Mouse (Mus musculus): ENCODE measurements around the gene C9. TPM values are rescaled to one million over a fixed set of nuclear protein-coding genes. Genes with fewer than 3 reads are reported as not detected.

The C9 gene
- polyA plus RNA-seq, 1 experiment from 2014 or later = not detected

DNA sequence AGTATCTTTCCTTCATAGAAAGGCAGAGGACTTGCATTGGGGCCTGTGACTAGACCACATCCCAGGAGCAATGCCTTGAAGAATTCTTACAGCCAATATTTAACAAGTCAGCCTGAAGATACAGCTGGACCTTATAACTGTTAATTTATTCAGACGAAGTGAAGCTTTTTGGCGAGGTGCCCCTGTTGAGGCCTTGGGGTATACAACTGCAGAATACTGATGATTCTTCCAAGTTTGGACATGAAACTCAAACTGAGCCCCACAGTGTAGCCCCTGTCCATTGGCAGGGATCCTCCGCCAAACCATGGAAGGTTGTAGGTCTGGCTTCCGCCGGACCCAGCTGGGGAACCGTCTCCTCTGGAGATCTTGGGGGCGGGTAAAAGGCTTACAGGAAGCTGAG lies 12.7 kb upstream of the C9 start:
- H3K4me1 ChIP-seq = no peaks in the 10 kb centered on the region
- H3K27ac ChIP-seq = no peak overlapping the region
- no peaks in the 10 kb centered on the region for H3K9me3 ChIP-seq
- H3K9ac ChIP-seq = no peak overlapping the region
- no peaks in the 10 kb centered on the region for H3K27me3 ChIP-seq
- no peak for ATAC-seq (ENCODE audit: insufficient number of reproducible peaks, low FRiP score, low TSS enrichment, low read depth)
- peaks cover 67% of the 10 kb centered on the region for H3K36me3 ChIP-seq
- WGBS = 68% methylated on average over 7 of the region's 7 CpGs
- H3K4me2 ChIP-seq = no peak overlapping the region
- no peak overlapping the region for H3K4me3 ChIP-seq

DNA sequence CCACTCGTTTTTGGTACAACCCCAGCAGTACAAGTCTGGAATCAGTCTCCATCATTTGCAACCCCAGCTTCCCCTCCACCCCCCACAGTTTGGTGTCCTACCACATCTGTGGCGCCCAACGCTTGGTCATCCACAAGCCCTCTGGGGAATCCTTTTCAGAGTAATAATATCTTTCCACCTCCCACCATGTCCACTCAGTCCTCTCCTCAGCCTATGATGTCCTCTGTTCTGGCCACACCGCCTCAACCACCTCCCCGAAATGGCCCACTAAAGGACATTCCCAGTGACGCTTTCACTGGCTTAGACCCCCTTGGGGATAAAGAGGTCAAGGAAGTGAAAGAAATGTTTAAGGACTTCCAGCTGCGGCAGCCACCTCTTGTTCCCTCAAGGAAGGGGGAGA lies 9.8 kb upstream of the C9 start:
- ATAC-seq (ENCODE audit: insufficient number of reproducible peaks, low FRiP score, low TSS enrichment, low read depth) = no peak
- H3K4me3 ChIP-seq = no peak overlapping the region
- H3K4me2 ChIP-seq = no peak overlapping the region
- H3K4me1 ChIP-seq = no peaks in the 10 kb centered on the region
- peaks cover 60% of the 10 kb centered on the region for H3K36me3 ChIP-seq
- H3K27ac ChIP-seq = no peak overlapping the region
- WGBS = 82% methylated on average over 7 of the region's 7 CpGs
- no peaks in the 10 kb centered on the region for H3K9me3 ChIP-seq
- H3K27me3 ChIP-seq = no peaks in the 10 kb centered on the region
- no peak overlapping the region for H3K9ac ChIP-seq

DNA sequence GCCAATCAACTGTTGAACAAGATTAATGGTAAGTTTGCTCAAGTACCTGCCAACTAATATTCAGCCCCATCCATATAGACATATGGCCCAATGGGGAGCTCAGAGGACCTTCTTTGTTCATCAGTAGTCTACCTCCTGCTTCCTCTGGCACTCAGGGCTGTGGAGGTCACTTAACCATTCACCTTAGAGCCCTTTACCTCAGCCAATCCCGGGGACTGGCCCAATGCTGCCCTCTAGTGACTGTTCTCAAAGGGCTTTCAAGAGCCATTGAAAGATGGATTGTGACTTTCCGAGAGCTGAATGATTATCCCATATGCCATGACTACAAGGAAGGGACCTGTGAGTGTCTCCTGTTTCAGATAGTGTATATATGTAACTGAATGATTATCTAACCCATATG lies 9.4 kb upstream of the C9 start:
- Histone ChIP-seq H3K9me3 (no peaks in the 10 kb centered on the region), H3K27me3 (no peaks in the 10 kb centered on the region), H3K27ac (no peak overlapping the region), H3K4me2 (no peak overlapping the region), H3K4me1 (no peaks in the 10 kb centered on the region), H3K36me3 (peaks cover 58% of the 10 kb centered on the region), H3K9ac (no peak overlapping the region), H3K4me3 (no peak overlapping the region)
- 53% methylated on average over 2 of the region's 2 CpGs for WGBS
- no peak for ATAC-seq (ENCODE audit: insufficient number of reproducible peaks, low FRiP score, low TSS enrichment, low read depth)

DNA sequence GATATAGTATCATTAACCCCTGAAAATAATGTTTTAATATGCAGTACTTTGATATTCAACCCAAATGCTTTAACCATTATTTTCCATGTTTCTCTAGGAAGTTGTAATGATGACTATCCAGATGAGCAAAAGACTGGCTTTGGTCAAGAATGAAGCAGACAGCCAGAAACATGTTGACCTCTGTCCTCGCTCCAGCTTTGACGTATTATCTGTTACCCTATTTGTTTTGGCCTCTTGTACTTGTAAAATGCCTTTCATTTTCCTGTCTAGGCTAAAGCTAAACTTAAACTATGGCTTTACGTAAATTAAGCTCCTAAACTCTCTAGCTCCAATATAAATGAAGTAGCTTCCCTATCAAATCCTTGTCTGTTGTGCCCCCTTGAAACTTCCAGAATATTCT lies 6.4 kb upstream of the C9 start:
- Histone ChIP-seq H3K9me3 (no peaks in the 10 kb centered on the region), H3K4me3 (no peak overlapping the region), H3K27me3 (no peaks in the 10 kb centered on the region), H3K4me2 (no peak overlapping the region), H3K36me3 (peaks cover 42% of the 10 kb centered on the region), H3K27ac (no peak overlapping the region), H3K4me1 (no peaks in the 10 kb centered on the region), H3K9ac (no peak overlapping the region)
- 85% methylated on average over 3 of the region's 3 CpGs for WGBS
- ATAC-seq (ENCODE audit: insufficient number of reproducible peaks, low FRiP score, low TSS enrichment, low read depth) = no peak

DNA sequence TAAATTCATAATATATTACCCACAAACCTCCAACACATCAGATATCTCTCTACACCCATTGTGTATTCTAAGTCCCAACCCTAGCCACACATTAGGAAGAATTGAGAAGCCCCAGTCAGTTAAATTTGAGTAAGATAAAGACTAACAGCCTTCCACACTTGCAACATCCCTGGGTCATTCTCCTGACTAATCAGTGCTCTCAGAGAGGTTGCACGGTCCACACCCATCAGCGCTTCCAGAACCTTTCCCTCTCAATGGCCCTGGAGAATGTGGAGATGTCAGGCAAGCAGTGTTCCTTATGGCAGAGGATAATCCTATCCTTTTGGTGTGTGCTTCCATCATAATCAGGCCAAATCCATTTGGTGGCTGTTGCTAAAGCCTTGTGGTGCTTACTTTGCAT lies 675 bp upstream of the C9 start:
- no peak for ATAC-seq (ENCODE audit: insufficient number of reproducible peaks, low FRiP score, low TSS enrichment, low read depth)

DNA sequence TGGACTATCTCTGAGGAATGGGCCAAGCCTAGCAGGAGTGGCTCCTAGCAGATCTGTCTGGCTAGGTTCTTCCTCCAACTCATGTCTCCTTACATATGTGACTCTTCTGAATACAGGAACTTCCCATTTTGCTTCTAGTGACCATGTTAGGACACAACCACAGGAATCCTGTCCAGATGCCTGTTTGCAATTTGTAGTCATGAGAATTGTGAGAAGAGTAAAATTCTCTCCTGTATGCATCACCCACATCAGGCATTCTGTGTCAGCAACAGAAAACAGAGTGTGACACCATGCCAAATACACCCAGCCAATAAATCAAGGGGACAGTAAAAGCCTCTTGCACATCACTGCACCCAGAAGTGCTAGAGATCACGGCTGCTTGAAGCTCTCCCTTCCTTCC lies 1.1 kb downstream of the C9 start:
- H3K36me3 ChIP-seq = no peaks in the 10 kb centered on the region
- H3K4me2 ChIP-seq = no peak overlapping the region
- 63% methylated on average over 1 of the region's 1 CpGs for WGBS
- no peaks in the 10 kb centered on the region for H3K27me3 ChIP-seq
- no peaks in the 10 kb centered on the region for H3K9me3 ChIP-seq
- no peak for ATAC-seq (ENCODE audit: insufficient number of reproducible peaks, low FRiP score, low TSS enrichment, low read depth)
- H3K27ac ChIP-seq = no peak overlapping the region
- H3K4me1 ChIP-seq = peaks cover 10% of the 10 kb centered on the region; the same call in 1 of the 2 replicates
- H3K4me3 ChIP-seq = no peak overlapping the region
- H3K9ac ChIP-seq = no peak overlapping the region

More for the DNA sequence above, 675 bp upstream of the C9 start:
- no peaks in the 10 kb centered on the region for H3K27me3 ChIP-seq
- 82% methylated on average over 2 of the region's 2 CpGs for WGBS
- 0 out of 2 replicates have a peak, but pooled peaks cover 5% of the 10 kb centered on the region for H3K36me3 ChIP-seq
- no peaks in the 10 kb centered on the region for H3K9me3 ChIP-seq
- H3K4me2 ChIP-seq = no peak overlapping the region
- no peak overlapping the region for H3K9ac ChIP-seq
- no peak overlapping the region for H3K4me3 ChIP-seq
- peaks cover 10% of the 10 kb centered on the region; the same call in 1 of the 2 replicates for H3K4me1 ChIP-seq
- H3K27ac ChIP-seq = no peak overlapping the region

DNA sequence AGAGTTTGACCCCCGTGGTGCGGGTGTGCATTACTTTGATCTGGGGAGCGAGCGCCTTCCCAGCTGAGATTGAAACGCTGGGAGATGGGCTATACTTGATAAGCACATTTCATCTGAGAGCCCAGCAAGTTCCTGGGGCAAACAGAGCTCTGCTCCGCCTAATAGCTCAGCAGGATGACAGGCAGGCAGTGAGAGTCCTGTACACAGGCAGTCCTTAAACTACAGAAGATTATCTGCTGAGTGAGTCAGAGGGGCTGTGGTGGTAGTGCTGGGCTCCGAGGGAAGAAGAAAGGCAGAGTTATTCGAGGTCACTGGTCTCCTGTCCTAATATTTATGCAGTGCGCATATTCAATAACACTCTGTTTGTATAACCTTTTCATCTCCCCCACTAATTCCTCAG lies 3.8 kb downstream of the C9 start:
- H3K36me3 ChIP-seq = no peaks in the 10 kb centered on the region
- H3K9ac ChIP-seq = no peak overlapping the region
- no peak for ATAC-seq (ENCODE audit: insufficient number of reproducible peaks, low FRiP score, low TSS enrichment, low read depth)
- no peak overlapping the region for H3K4me2 ChIP-seq
- no peaks in the 10 kb centered on the region for H3K27me3 ChIP-seq
- WGBS = 35% methylated on average over 9 of the region's 9 CpGs
- no peaks in the 10 kb centered on the region for H3K9me3 ChIP-seq
- no peak overlapping the region for H3K27ac ChIP-seq
- H3K4me1 ChIP-seq = peaks cover 10% of the 10 kb centered on the region; the same call in 1 of the 2 replicates
- H3K4me3 ChIP-seq = no peak overlapping the region

DNA sequence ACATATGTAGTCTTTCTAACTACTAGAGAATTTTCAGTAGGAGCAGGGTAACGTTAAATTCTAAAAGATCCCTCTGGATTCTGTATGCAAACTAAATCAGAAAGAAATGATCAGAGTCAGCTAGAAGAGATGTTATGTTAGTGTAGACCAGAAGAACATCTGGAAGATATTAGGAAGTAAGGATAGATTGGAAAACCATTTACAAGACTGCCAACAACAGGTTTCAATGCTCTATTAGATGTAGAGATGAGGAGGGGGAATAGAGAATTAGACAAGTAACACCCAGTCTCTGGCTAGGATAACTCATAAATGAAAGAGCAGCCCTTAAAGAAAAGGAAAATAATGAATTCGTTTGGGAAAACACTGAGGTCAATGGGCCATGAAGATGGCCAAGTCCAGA lies 9.3 kb downstream of the C9 start:
- Histone ChIP-seq H3K4me3 (no peak overlapping the region), H3K27me3 (no peaks in the 10 kb centered on the region), H3K36me3 (no peaks in the 10 kb centered on the region), H3K4me1 (no peaks in the 10 kb centered on the region), H3K4me2 (no peak overlapping the region), H3K9ac (no peak overlapping the region), H3K9me3 (no peaks in the 10 kb centered on the region), H3K27ac (no peak overlapping the region)
- ATAC-seq (ENCODE audit: insufficient number of reproducible peaks, low FRiP score, low TSS enrichment, low read depth) = no peak; the same call in 1 of the 2 replicates
- 43% methylated on average over 2 of the region's 2 CpGs for WGBS

DNA sequence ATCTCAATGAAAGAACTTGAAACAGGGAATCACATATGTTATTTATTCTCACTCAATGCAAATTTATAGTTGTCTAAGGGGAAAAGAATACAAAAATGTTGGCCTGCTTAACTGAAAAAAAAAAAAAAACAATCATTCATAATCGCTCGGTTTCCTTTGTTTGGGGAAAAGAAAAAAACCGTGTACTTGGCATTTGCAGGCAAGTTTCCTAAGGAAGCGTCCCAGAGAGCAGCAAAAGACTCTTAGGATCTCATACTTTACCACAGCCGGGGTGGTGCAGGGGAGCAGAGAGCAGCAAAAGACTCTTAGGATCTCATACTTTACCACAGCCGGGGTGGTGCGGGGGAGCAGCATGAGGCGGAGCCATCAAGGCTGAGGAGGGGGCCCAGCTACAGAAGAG lies 16.3 kb downstream of the C9 start:
- H3K36me3 ChIP-seq = no peaks in the 10 kb centered on the region
- no peaks in the 10 kb centered on the region for H3K9me3 ChIP-seq
- no peak overlapping the region for H3K4me2 ChIP-seq
- peaks cover 4% of the 10 kb centered on the region; the same call in 1 of the 2 replicates for H3K4me1 ChIP-seq
- H3K4me3 ChIP-seq = no peak overlapping the region
- WGBS = 52% methylated on average over 8 of the region's 8 CpGs
- no peak for ATAC-seq (ENCODE audit: insufficient number of reproducible peaks, low FRiP score, low TSS enrichment, low read depth)
- peak overlapping the region; percentile 54; the same call in 1 of the 2 replicates for H3K27ac ChIP-seq
- H3K27me3 ChIP-seq = no peaks in the 10 kb centered on the region
- H3K9ac ChIP-seq = no peak overlapping the region

DNA sequence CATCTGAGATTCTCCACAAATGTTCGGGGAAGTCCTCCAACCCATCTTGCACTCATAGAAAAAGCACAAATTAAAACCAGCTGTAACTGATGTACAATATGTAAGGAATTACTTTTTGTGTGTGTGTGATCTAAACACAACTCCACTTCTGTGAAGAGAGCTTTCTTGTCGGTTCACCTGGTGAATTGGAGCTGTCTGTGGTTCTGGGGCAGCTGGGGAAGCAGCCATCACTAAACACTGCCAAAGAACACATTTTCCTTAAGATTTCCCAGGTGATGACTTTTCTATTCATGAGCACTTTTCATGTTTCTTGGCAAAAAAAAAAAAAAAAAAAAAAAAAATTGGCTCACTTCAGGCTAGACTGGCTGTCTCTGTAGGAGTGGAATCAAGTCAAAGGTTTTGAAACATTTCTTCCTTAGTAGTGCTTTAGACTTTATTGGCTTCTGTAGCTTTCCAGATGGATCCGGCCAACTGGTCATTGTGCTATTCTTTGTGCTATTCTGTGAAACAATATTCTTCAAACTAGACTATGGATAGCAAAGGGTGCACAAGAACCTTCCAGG lies 18.3 kb downstream of the C9 start:
- Histone ChIP-seq H3K27ac (no peak overlapping the region), H3K36me3 (no peaks in the 10 kb centered on the region), H3K27me3 (no peaks in the 10 kb centered on the region), H3K4me2 (no peak overlapping the region), H3K4me3 (no peak overlapping the region), H3K9me3 (no peaks in the 10 kb centered on the region), H3K9ac (no peak overlapping the region), H3K4me1 (peaks cover 8% of the 10 kb centered on the region; the same call in 1 of the 2 replicates)
- peak; percentile 52; the same call in 1 of the 2 replicates for ATAC-seq (ENCODE audit: insufficient number of reproducible peaks, low FRiP score, low TSS enrichment, low read depth)
- 50% methylated on average over 3 of the region's 3 CpGs for WGBS

DNA sequence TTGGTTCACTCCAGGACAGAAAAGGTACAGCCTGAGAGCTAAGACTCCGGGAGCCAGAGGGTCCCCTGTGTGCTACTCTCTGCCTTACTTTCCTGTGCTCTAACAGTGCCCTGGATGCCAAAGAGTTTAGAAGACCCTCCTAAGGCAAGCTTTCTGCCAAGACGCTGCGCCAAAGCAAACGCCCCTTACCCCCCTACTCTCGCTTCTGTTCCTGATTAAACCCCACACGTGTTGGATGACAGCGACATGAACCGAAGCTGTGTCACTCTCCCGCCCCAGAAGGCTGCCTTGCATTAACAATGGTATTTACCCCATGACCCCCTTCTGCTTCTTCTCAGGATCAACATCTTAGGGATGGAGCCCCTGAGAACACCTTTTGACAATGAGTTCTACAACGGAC lies 21.9 kb downstream of the C9 start:
- peak overlapping the region; percentile 19; the same call in 1 of the 2 replicates for H3K4me2 ChIP-seq
- no peaks in the 10 kb centered on the region for H3K27me3 ChIP-seq
- H3K4me1 ChIP-seq = peaks cover 6% of the 10 kb centered on the region; the same call in 1 of the 2 replicates
- no peaks in the 10 kb centered on the region for H3K36me3 ChIP-seq
- no peak overlapping the region for H3K9ac ChIP-seq
- ATAC-seq (ENCODE audit: insufficient number of reproducible peaks, low FRiP score, low TSS enrichment, low read depth) = no peak
- WGBS = 37% methylated on average over 10 of the region's 10 CpGs
- H3K27ac ChIP-seq = no peak overlapping the region
- no peaks in the 10 kb centered on the region for H3K9me3 ChIP-seq
- no peak overlapping the region for H3K4me3 ChIP-seq

DNA sequence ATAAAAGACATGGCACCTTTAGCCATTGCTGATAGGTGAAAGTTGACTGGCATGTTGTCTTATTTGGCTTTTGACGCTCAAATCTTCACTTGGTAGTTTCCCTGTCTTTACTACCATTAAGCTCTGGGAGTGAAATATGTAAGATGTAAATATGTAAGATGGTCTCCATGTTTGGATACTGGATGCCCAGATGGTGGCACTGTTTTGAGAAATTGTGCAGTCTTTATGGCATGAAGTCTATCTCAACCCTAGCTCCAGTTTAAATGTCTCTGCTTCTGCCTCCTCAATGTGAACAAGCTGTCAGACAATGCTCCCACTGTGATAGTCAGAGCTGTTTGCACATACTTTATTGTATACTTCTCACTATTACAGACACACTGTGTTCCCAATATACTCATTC lies 23.7 kb downstream of the C9 start:
- no peaks in the 10 kb centered on the region for H3K27me3 ChIP-seq
- no peak overlapping the region for H3K27ac ChIP-seq
- no peak overlapping the region for H3K4me3 ChIP-seq
- no peaks in the 10 kb centered on the region for H3K36me3 ChIP-seq
- no peaks in the 10 kb centered on the region for H3K9me3 ChIP-seq
- peaks cover 6% of the 10 kb centered on the region; the same call in 1 of the 2 replicates for H3K4me1 ChIP-seq
- WGBS = 93% methylated on average over 1 of the region's 1 CpGs
- H3K4me2 ChIP-seq = no peak overlapping the region
- no peak overlapping the region for H3K9ac ChIP-seq
- ATAC-seq (ENCODE audit: insufficient number of reproducible peaks, low FRiP score, low TSS enrichment, low read depth) = no peak

DNA sequence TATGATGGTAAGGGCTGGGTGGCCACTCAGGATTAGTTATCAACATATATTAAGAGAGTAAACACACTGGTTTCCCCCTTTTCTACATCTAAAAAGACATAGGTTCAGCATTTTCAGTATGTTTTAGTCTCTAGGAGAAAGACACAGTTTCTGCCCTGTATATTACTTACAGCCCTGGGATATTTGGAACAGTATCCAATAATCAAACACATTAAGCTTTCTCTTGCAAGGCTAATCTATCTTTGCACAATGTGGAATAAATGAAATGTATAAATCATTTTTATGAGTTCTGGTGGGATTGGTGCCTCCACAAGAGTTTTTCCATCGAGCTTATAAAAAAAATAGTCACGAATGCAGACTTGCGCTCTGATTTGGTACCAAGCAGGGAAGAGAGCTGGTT lies 24.3 kb downstream of the C9 start:
- H3K4me1 ChIP-seq = peaks cover 6% of the 10 kb centered on the region; the same call in 1 of the 2 replicates
- no peak overlapping the region for H3K27ac ChIP-seq
- no peaks in the 10 kb centered on the region for H3K27me3 ChIP-seq
- H3K9me3 ChIP-seq = no peaks in the 10 kb centered on the region
- H3K36me3 ChIP-seq = no peaks in the 10 kb centered on the region
- H3K9ac ChIP-seq = no peak overlapping the region
- H3K4me3 ChIP-seq = no peak overlapping the region
- ATAC-seq (ENCODE audit: insufficient number of reproducible peaks, low FRiP score, low TSS enrichment, low read depth) = no peak
- WGBS = 50% methylated on average over 3 of the region's 3 CpGs
- no peak overlapping the region for H3K4me2 ChIP-seq
